Mouse (Mus musculus): ENCODE measurements at regions not wholly inside any gene's neighbourhood (a gene's known extent, or its start where the extent isn't known, plus 50 kb on each side); places are given as distances from the start of the nearest gene placed in this dataset.

DNA sequence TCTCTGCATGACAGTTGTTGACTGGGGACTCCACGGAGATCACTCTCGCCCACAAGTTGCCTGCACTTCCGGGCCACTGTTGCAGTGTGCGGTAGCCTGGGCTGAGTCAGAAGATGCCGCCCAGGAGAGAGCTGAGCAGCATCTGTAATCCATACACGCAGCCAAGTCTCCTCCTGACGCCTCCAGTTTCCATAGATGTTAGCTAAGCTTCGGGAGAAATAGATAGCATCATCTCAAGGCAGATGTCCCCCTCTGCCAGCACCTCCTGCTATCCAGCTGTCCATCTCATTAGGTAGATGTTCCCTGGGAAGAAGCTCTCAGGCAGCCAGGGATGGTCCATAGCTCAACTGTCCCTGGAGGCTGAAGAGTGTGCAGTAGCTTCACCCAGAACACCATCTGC lies 116.0 kb upstream of the Sfswap start:
- TF ChIP-seq GATA1 (IDR thresholded peaks at IDR 0.05; ENCODE audit: borderline replicate concordance, low read length) (no peak), FLI1 (IDR thresholded peaks at IDR 0.05; ENCODE audit: low read length) (no peak)

All from megakaryocyte, embryonic 14.5 days (primary cell).